Mouse (Mus musculus): ENCODE data around the gene Ctdnep1.

The Ctdnep1 gene

DNA sequence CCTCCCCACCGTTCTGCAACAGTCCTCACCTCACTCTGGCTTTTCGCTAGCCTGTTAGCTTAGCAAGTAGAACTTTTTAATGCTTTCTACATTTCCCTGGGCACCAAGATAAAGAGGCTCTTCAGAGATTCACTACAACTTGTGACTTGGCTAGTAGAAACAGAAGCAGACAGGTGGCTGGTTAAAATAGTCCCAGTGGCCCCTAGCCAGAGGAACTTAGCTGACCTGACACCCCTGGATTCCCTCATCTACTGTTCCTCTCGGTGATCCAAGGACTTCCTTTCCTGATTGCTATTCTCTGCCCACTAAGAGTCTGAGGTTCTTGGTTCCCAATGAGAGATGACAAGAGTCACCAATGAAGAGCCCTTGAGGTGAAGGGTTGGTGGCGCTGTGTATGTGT is 2.4 kb downstream of the Ctdnep1 start:
- DNase-seq (ENCODE audit: low spot score) = no peak

DNA sequence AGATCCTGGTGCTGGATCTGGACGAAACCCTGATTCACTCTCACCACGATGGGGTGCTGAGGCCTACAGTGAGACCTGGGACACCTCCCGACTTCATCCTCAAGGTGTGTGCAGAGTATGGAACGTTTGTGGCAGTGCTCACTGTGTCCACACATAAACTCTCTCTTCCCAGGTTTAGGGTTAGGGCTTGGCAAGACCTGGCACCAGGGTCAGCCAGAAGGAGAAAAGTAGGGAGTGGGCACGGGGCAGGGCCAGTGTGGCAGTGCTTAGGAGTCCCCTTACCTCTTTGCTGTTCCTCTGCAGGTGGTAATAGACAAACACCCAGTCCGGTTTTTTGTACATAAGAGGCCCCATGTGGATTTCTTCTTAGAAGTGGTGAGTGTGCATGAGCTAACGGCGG is 3.5 kb downstream of the Ctdnep1 start:
- no peak for DNase-seq (ENCODE audit: low spot score)

DNA sequence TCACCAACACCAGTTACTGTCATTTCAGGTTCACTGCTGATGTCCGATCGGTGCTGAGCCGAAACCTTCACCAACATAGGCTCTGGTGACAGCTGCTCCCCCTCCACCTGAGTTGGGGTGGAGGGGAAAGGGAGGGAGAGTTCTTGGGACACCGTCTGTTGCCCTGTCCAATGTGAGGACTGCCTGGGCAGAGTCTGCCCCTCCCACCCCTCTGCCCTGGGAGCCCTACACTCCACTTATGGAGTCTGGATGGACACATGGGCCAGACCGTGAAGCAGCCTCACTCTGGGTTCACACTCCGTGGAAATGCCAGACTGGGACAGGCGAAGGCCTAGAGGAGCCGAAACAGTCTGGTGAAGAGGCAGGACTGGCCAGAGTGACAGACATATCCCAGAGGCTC is 9.0 kb downstream of the Ctdnep1 start:
- DNase-seq (ENCODE audit: low spot score) = no peak

DNA sequence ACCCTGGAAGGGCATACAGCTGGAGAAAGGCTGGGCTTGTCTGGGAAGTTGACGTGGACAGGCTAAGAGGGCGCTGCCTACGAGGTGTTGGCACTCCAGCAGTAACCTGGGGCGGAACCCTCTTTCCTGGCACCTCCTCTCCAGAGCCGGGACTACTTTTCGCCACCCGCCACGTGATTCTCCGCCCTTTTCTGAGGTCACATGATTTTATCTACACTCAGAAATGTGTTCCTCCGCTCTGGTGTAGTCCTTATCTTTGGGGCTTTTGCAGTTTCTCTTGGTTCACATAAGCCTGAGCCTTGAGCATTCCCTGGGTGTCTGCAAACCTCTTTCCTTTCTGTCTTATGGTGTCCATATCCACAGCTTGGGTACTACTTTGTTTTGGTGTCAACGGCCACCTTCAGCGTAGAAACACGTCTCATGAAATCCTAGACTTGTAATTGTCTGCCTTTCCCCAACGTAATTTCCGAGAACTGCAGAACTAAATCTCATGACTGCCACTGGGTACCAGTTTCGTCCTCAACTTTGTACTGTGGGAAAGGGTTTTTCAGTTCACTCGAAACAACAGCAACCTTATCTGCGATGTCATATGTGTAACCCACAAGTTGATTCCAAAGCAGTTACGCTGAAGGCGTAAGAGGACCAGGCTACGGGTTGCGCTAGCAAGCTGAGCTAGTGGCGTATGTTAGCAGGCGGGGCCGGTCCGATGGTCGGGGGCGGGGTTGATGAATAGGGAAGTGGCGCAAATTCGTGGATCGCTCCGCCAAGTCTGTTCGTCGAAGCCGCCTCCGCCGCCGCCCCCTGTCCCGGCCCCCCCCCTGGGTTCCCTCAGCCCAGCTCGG is 10.1 kb downstream of the Ctdnep1 start, which contains the start of gene Gabarap:
Gene Gabarap, plus strand, starts transcription at position 294 of the 842 bp plus-strand sequence.
- DNase-seq (ENCODE audit: low spot score) = peak; percentile 98

DNA sequence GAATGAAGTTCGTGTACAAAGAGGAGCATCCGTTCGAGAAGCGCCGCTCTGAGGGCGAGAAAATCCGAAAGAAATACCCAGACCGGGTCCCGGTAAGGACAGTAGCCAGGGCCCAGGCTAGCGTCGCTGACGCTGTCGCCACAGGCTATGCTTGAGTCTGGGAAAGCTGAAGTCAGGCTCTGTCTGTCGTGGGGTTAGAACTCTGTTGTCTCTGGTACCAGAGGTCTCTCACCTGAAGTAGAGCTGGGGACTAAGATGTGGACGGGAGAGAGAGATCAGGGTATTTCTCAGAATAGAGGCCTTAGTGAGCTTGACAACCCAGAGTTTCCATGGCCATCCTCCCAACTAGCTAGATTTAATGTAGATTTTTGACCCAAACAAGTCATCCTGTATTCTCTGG is 10.8 kb downstream of the Ctdnep1 start:
- no peak for DNase-seq (ENCODE audit: low spot score)

DNA sequence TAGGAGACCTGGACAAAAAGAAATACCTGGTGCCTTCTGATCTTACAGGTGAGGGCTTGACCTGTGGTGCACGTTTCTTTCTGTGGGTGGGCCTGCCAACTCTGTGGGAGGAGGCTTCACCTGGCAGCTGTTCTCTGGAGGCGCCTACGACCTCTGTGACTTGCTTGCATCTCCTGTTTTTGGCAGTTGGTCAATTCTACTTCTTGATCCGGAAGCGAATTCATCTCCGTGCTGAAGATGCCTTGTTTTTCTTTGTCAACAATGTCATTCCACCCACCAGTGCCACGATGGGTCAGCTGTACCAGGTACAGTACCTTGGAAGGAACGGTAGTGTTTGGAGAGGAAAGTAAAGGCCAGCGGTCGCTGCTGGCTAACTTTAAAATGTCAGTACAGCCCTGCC is 11.4 kb downstream of the Ctdnep1 start:
- no peak for DNase-seq (ENCODE audit: low spot score)

DNA sequence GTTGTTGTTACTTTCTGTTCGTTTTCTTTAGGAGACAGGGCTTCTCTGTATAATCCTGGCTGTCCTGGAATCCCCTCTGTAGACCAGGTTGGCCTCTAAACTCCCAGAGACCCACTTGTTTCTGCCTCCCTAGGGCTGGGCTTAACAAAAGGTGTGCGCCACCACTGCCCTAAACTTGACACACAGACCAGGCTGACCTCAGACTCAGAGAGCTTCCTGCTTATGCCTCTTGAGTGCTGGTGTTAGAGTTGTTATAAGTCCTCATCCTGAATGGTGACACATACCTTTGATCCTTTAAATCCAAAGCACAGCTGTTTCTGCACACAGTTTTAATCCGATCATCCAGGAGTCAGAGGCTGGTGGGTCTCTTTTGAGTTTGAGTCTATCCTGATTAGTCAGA is 12.0 kb downstream of the Ctdnep1 start:
- no peak for DNase-seq (ENCODE audit: low spot score)

DNA sequence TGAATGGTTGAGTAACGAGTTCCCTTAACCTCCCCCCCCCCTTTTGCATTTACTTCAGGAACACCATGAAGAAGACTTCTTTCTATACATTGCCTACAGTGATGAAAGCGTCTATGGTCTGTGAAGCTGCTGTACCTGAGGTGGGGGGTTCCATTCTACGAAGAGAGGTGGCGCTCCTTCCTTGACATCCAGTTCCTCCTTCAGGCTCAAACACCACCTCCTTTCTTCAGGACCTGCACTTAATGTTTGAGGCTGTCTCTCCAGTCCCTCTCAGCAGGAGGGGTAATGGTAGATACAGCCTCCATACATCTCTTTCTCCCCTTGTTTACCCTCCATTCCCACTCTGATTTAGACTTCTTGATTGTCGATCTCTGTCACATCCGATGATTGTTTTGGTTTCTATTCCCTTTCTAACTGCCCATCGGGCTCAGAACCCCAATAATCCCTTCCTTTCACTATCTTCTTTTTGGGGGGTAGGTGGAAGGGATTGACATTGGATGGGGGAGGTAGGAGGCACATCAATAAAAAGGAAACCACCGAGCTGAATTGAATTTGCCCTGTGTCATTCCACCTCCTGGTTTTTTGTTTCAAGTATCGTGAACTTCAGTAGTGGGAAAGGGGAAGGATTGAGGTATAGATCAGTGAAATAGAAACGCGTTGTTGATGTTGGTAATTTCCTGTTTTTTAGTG is 13.6 kb downstream of the Ctdnep1 start:
- DNase-seq (ENCODE audit: low spot score) = no peak

DNA sequence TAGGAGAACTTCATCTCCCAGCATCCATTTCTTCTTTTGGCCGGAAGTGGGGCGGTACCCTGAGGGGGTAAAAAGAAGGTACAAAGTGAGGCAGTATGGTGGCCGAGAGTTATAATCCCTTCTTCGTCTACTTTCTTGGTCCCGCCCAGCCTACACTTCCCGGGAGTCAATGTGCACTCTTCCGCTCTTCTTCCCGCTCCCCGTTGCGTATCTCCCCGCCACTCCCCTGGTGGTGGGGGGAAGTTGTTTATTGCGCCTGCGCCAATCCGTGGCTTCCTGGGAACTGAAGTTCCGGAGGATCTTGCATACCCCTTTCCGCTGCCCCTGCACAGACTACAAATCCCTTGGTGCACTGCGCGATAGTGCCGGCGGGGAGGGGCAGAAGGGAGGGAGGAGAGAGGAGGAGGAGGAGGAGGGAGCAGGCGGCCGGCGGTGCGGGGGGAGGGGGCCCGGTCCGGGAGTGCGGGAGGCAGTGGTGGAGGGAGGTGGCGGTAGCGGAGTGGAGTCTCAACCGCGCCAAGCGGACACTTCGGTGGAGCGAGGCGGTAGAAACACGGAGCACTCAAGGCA is 14.5 kb downstream of the Ctdnep1 start, which contains the start of gene Phf23:
Gene Phf23, plus strand, starts transcription at position 387 of the 570 bp plus-strand sequence.
- DNase-seq (ENCODE audit: low spot score) = peak; percentile 99

DNA sequence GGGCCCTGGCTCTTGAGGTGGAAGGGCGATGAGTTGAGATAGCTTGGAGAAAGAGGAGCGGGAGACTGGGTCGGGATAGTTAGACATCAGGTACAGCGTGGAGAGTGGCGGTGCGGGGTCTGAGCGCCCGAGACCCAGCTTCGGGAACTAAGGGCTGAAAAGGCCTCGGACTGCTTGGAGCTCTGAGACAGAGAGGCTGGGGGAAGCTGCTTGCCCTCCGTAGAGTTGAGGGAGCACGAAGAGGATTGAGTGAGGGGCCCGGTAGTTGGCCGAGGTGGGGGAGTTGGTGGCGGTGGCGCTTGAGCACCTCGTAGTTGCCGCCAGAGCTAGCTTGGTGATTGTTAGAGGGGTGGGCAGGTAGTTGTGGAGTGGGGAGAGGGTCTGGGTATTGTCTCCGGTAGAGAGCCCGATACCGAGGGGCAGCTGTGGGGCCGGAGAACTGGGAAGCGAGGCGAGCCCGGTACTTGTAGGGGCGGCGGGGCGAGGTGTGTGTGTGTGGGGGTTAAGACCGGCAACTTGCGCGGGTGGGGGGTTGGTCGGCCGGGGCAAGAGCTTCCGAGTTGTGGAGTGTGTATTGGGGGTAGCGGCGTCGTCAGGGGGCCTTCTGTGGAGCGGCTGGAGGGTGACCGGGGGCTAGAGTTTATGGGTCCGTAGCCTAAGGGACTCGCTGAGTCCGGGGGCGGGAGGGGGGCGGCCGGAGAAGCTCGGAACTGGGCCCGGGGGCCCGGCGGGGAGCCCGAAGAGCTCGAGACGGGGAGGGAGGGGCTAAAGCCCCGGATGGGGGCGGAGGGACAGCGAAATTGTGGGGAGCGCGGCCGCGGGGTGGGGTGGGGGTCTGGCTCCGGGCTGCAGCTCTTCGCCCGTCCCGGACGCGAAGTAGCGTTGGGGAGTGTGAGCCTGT is 15.5 kb downstream of the Ctdnep1 start:
- DNase-seq (ENCODE audit: low spot score) = peak; percentile 32

DNA sequence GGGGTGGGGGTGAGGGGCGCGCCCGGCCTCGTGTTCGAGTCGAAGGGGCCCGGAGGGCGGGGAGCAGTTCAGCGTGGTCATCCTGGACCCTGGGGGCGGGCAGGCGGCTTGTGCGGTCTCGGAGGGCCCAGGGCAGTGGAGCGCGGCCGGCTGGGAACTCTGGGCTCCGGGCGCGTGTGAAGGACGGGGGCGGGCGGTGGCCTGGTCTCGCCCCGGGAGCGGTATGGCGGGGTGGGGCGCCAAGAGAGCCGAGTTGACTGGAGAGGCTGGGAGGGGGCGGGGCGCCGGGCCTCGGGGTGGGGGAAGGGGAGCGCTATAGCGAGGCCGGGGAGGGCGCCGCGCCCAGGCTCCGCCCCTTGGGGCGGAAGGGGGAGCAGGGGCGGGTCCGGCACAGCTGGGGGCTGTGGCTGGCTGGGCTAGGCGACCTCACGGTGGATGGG is 16.1 kb downstream of the Ctdnep1 start:
- peak; percentile 90 for DNase-seq (ENCODE audit: low spot score)

DNA sequence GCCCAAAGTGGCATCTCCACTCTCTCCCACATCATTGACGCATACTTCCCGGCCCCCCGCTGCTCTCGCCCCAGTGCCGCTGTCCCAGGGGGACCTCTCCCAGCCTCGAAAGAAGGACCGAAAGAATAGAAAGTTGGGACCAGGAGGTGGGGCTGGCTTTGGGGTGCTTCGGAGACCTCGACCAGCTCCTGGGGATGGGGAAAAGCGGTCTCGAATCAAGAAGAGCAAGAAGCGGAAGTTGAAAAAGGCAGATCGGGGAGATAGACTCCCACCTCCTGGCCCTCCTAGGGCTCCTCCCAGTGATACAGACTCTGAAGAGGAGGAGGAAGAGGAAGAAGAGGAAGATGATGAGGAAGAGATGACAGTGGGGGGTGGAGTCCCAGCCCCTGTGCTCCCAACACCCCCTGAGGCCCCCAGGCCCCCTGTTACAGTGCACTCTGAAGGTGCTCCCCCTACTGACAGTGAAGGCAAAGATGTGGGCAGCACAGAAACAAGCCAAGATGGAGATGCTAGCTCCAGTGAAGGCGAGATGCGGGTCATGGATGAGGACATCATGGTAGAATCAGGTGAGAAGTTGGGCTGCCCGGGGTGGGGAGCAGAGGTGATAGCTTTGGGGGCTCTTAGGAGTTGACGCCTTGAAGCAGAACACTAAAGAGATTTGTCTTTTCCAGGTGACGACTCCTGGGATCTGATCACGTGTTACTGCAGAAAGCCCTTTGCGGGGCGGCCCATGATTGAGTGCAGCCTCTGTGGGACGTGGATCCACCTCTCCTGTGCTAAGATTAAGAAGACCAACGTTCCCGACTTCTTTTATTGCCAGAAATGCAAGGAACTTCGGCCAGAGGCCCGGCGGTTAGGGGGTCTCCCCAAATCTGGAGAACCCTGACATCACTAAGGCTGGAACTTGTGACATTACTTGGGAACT is 17.9 kb downstream of the Ctdnep1 start:
- DNase-seq (ENCODE audit: low spot score) = no peak

DNA sequence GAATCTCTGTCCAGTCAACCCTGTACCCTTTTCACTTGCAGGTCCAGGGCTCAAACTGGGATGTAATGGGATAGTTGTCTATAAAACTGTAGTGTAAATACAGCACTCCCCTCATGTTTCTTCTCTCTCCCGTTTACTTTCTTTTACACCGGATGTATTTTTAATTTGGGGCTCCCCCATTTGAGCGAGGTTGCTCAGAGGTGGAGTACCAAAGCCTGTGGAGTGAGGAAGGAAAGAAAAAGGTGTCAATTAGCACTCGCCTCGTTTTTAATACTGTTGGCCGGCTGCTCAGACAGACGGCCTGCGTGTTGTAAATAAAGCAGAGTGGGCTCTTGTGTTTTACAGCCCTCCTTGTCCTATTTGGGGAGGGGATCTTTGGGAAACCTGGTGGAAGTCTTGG is 18.7 kb downstream of the Ctdnep1 start:
- DNase-seq (ENCODE audit: low spot score) = no peak

DNA sequence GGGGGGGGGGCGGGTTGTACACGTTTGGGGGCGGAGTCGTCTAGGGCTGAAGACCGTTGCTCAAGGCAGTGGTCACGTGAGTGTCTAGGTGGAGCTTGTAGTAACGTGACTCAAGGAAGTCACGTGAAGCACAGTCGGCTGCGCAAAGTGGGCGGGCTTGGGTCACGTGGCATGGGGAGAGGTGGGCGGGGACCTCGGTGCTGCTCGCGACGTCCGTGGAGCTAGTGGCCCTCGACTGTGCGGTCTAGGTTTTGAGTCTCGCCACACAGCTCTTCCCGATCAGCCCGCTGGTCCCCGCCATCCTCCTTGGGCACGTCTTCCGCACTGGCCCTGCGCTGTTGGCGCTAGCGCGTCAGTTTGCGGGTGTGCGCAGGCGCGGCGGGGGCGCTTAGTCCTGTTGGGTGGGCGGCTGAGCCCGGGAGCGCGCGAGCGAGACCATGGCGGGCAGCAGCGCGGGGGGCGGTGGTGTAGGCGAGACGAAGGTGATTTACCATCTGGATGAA is 19.5 kb downstream of the Ctdnep1 start, which contains the start of gene Dvl2:
Gene Dvl2, plus strand, starts transcription at position 200 of the 503 bp plus-strand sequence.
- peak; percentile 97 for DNase-seq (ENCODE audit: low spot score)

DNA sequence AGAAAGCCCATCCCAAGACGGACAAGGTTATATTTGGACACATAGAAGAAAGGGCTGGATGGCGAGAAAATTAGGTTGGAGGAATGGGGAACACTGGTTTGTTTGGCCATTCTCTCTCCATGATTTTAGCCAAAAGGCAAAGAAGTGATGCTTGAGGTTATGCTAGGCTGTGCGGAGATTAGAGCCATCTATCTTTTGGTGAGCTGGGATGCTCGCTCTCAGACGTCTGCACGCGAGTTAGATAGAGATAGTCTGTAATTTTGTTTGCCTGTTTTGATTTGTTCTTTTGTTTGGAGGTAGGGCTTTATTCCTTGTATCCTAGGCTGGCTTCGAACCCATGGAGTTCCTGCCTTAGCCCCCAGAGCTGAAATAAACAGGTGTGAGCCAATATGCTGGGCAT is 20.2 kb downstream of the Ctdnep1 start:
- no peak for DNase-seq (ENCODE audit: low spot score)

DNA sequence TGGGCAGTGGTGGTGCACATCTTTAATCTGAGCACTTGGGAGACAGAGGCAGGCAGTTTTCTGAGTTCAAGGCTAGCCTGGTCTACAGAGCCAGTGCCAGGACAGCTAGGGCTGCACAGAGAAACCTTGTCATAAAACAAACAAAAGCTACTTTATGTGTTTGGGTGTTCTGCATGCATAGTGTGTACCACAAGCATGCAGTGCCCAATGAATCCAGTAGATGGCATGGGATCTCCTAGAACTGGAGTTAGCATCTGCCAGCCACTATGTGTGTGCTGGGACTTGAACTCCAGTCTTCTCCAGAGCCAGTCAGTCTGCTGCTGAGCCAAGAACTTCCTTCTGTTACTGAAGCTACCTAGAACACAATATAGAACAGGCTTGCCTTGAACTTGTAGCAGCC is 20.9 kb downstream of the Ctdnep1 start:
- peak; percentile 76 for DNase-seq (ENCODE audit: low spot score)

DNA sequence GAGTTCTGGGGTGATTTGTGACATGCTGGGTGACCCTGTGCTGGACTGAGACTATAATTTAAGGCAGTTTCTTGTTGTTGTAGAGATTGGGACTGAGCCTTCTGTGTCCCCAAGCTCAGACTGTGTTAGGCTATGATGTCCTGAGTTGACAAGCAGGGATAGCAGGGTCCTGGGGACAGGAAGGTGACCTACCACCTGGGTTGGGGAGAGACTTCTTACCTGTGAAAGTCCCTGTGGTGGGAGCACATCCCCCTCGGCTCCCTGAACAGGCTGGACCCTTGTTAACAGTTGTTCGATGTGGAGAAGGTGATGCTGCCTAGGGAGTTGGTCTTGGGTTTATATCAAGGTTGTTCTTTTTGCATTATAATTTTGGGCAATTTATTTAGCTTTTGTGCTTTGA is 21.5 kb downstream of the Ctdnep1 start:
- DNase-seq (ENCODE audit: low spot score) = no peak

DNA sequence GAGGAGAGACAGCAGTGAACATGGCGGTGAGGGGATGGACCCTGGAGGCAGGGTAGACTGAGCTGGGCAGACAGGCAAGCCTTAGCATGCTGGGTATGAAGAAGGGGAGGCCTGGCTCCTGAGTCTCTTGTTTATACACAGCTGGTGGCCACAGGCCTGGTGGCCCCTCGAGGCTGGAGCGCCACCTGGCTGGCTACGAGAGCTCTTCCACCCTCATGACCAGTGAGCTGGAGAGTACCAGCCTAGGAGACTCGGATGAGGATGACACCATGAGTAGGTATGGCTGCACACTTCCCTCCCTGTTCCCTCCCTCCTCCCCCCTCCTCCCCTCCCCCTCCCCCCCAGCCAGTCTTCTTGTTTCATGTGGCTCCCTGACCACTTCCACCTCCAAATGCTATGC is 24.6 kb downstream of the Ctdnep1 start:
- DNase-seq (ENCODE audit: low spot score) = peak; percentile 33

DNA sequence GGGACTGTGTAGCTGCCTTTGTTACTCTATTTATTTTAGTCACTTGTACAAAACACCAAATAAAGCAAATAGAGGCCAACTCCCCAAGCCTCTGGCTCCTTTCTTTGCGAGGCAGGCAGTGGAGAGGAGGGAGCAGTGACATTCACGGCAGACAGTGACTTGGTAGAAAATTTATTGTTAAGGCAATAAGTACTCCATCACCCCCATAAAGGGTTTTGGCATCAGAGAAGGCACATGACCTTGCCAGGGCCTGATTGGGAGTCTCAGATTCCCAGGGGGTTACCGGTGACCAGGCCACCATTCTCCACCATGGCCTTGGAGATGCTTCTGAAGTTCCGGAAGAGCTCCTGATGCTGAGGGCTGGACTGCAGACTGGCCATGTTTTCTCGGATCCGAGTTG is 29.1 kb downstream of the Ctdnep1 start:
- no peak for DNase-seq (ENCODE audit: low spot score)

DNA sequence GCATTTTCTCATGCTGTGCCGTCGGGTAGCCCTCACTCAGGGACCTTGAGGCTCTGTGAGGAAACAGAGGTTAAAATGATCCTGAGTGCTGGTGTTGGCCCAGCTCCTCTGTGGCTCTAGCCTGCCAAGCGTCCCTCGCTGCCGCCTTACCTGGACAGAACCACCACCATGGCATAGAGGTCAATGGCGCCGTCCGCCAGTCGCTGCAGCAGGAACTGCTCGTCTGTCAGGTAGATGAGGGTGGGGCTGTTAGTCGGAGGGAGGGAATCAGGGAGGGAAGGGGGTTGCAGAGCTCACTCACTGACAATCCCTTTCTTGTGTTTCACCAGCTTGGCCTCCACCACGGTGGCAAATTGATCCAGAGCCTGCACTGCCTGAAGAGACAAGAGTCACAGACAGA is 29.6 kb downstream of the Ctdnep1 start:
- no peak for DNase-seq (ENCODE audit: low spot score)

DNA sequence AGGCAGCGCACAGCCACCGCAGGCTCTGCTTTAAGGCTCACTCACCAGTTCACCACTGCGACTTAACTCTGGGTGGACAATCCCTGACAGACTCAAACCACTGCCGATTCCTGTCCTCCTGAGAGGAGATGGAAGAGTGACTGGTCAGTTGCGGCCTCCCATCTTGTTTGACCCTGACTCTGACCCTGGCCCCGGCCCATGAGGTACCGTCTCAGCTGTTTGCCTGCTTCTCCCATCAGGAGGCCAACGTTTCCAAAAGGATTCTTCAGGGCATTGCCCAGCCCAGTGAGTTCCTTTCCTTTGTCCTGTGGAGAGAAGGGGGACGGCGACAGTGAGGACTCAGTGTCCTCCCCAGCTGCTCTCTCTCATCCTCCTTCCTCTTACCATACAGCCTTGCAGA is 30.0 kb downstream of the Ctdnep1 start:
- DNase-seq (ENCODE audit: low spot score) = no peak
